Mouse (Mus musculus): ENCODE measurements at regions not wholly inside any gene's neighbourhood (a gene's known extent, or its start where the extent isn't known, plus 50 kb on each side); places are given as distances from the start of the nearest gene placed in this dataset.

DNA sequence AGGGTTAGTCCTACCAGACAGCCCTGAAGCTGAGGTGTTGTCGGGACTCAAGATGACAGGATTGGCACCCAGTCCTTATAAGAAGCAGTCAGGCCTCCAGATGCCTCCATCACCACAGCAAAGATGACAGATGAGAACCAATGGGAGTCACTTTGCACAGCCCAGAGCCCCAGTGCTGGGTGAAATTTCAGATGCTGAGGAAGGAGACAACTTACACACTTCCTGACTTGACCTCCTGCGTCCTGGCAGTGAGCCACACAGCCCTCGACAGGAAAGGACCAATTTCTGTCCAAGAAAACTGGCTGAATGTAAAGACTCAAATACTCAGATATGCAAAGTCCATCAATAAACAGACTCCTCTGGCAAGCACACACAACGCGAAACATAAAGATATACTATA, 67.6 kb upstream of the Intu start:
- Histone ChIP-seq H3K4me3 (ENCODE audit: control insufficient read depth, low read depth, low read length) (no peak overlapping the region), H3K4me1 (ENCODE audit: control insufficient read depth, insufficient read depth, low read length) (no peaks in the 10 kb centered on the region), H3K27me3 (ENCODE audit: control insufficient read depth, insufficient read depth, low read length) (no peaks in the 10 kb centered on the region), H3K36me3 (ENCODE audit: control insufficient read depth, insufficient read depth, low read length) (no peaks in the 10 kb centered on the region), H3K27ac (ENCODE audit: control insufficient read depth, insufficient read depth, low read depth, low read length) (no peak overlapping the region)
- no peak for TF ChIP-seq POLR2A (IDR thresholded peaks at IDR 0.05; ENCODE audit: control insufficient read depth, low read depth, low read length)
- TF ChIP-seq CTCF (IDR thresholded peaks at IDR 0.05; ENCODE audit: control insufficient read depth, insufficient read depth, insufficient replicate concordance, low read depth, low read length), result no peak

DNA sequence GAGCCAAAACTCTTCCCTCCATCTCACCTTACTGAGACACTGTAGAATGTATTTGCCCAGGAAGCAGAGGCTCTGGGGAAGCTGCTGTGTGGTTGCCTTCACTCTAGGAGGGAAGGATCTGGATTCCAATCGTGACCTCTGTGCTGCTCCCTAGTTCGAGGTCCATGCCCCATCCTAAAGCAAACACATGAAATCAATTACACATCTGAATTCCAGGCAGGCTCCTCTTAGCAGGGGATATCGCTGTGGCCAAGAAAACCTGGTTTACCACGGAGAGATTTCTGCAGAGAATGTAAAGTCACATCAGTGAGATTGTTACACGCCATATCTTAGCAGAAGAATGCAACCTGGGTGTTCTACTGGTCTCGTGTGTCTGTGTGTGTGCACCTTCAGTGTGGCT, 61.0 kb upstream of the Intu start:
- Histone ChIP-seq H3K27me3 (ENCODE audit: control insufficient read depth, insufficient read depth, low read length) (no peaks in the 10 kb centered on the region), H3K27ac (ENCODE audit: control insufficient read depth, insufficient read depth, low read depth, low read length) (no peak overlapping the region)

GRCm38 (mm10) chr3:40472766-40473165, 58.3 kb upstream of the Intu start:
- no peaks in the 10 kb centered on the region for H3K36me3 ChIP-seq (ENCODE audit: control insufficient read depth, insufficient read depth, low read length)
- TF ChIP-seq CTCF (IDR thresholded peaks at IDR 0.05; ENCODE audit: control insufficient read depth, insufficient read depth, insufficient replicate concordance, low read depth, low read length) (no peak), POLR2A (IDR thresholded peaks at IDR 0.05; ENCODE audit: control insufficient read depth, low read depth, low read length) (no peak)
- no peak overlapping the region for H3K4me3 ChIP-seq (ENCODE audit: control insufficient read depth, low read depth, low read length)
- no peak overlapping the region for H3K27ac ChIP-seq (ENCODE audit: control insufficient read depth, insufficient read depth, low read depth, low read length)
- no peaks in the 10 kb centered on the region for H3K4me1 ChIP-seq (ENCODE audit: control insufficient read depth, insufficient read depth, low read length)
- no peaks in the 10 kb centered on the region for H3K27me3 ChIP-seq (ENCODE audit: control insufficient read depth, insufficient read depth, low read length)

More for the DNA sequence above, 61.0 kb upstream of the Intu start:
- Histone ChIP-seq H3K4me1 (ENCODE audit: control insufficient read depth, insufficient read depth, low read length) (no peaks in the 10 kb centered on the region), H3K4me3 (ENCODE audit: control insufficient read depth, low read depth, low read length) (no peak overlapping the region), H3K36me3 (ENCODE audit: control insufficient read depth, insufficient read depth, low read length) (no peaks in the 10 kb centered on the region)
- no peak for TF ChIP-seq CTCF (IDR thresholded peaks at IDR 0.05; ENCODE audit: control insufficient read depth, insufficient read depth, insufficient replicate concordance, low read depth, low read length)
- no peak for TF ChIP-seq POLR2A (IDR thresholded peaks at IDR 0.05; ENCODE audit: control insufficient read depth, low read depth, low read length)

DNA sequence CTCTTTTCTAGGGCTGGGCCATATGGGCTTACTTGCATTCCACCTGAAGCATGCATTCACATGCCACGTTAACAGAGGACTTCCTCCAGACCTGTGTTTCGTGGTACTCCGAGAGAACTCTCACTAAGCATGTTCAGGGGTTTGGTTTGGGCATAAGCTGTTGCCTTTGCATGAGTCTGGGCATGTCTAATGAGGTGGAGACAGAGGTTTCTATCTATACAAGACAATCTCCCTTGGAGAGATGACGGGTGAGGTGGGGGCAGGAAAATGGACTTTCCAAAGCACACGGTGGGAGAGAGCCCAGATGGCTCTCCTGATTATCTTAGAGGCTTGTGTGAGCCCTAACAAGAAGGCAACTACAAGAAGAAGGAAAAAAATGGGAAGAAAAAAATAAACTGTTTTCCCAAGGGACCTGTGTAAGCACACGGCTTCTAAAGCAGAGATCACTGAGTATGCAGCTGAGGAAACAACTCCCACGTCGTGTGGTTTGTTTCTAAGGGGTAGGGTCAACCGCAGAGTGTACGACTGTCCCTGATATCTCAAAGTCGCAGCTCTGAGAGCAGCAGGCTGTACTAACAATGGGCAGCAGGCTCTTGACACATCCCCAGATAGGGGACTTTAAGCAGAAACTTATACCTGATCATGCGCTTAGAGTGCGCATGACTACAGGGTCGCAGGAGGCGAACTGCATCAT, 50.7 kb upstream of the Intu start:
- no peaks in the 10 kb centered on the region for H3K27me3 ChIP-seq (ENCODE audit: control insufficient read depth, insufficient read depth, low read length)
- H3K27ac ChIP-seq (ENCODE audit: control insufficient read depth, insufficient read depth, low read depth, low read length), result no peak overlapping the region
- no peaks in the 10 kb centered on the region for H3K36me3 ChIP-seq (ENCODE audit: control insufficient read depth, insufficient read depth, low read length)
- no peak for TF ChIP-seq CTCF (IDR thresholded peaks at IDR 0.05; ENCODE audit: control insufficient read depth, insufficient read depth, insufficient replicate concordance, low read depth, low read length)
- TF ChIP-seq POLR2A (IDR thresholded peaks at IDR 0.05; ENCODE audit: control insufficient read depth, low read depth, low read length), result no peak
- no peak overlapping the region for H3K4me3 ChIP-seq (ENCODE audit: control insufficient read depth, low read depth, low read length)
- H3K4me1 ChIP-seq (ENCODE audit: control insufficient read depth, insufficient read depth, low read length), result no peaks in the 10 kb centered on the region

Data from testis, adult 2 months (tissue).